Mouse (Mus musculus) C2C12 (cell line): ENCODE data around the gene Man1b1. TPM values are rescaled to one million over a fixed set of nuclear protein-coding genes. Genes with fewer than 3 reads are reported as not detected.

ENCODE experiments used
- H3K27me3 ChIP-seq: one replicate; pipeline ENCODE4 v1.6.1; 2011; ENCODE audit not compliant: control insufficient read depth, insufficient read depth, insufficient read length
- H3K36me3 ChIP-seq: one replicate; pipeline ENCODE4 v1.6.1; 2011; ENCODE audit not compliant: control insufficient read depth, insufficient read depth
- H3K4me3 ChIP-seq: one replicate; pipeline ENCODE4 v1.5.1; 2011; ENCODE audit warnings: mild to moderate bottlenecking, control low read depth; ENCODE audit not compliant: poor library complexity, insufficient read depth, severe bottlenecking
- H3K79me2 ChIP-seq: one replicate; pipeline ENCODE4 v1.6.1; 2011; ENCODE audit not compliant: control insufficient read depth, insufficient read depth
- H3K79me3 ChIP-seq: one replicate; pipeline ENCODE4 v1.6.1; 2011; ENCODE audit warnings: low read depth, control low read depth
- H3ac ChIP-seq: one replicate; pipeline ENCODE3; 2011; ENCODE audit warnings: low read depth; ENCODE audit not compliant: control insufficient read depth, insufficient read length
- CEBPB ChIP-seq: IDR thresholded peaks from one replicate; pipeline ENCODE4 v1.6.1; 2011; ENCODE audit warnings: low read depth, mild to moderate bottlenecking, control low read depth, moderate library complexity
- CTCF ChIP-seq: IDR thresholded peaks from one replicate; pipeline ENCODE4 v1.5.1; 2011; ENCODE audit not compliant: control insufficient read depth, insufficient read depth, insufficient read length
- FOSL1 ChIP-seq: IDR thresholded peaks from one replicate; pipeline ENCODE4 v1.8.0; 2011; ENCODE audit warnings: mild to moderate bottlenecking, low read length; ENCODE audit not compliant: poor library complexity, insufficient read depth, severe bottlenecking
- MAX ChIP-seq: IDR thresholded peaks from one replicate; pipeline ENCODE4 v1.6.1; 2011; ENCODE audit warnings: mild to moderate bottlenecking, control low read depth
- MYOD1 ChIP-seq: IDR thresholded peaks from one replicate; pipeline ENCODE4 v1.6.1; 2011; ENCODE audit warnings: low read depth; ENCODE audit not compliant: control insufficient read depth, insufficient read length
- MYOG ChIP-seq: IDR thresholded peaks from one replicate; pipeline ENCODE4 v1.6.1; 2011; ENCODE audit not compliant: control insufficient read depth, insufficient read length; ENCODE audit errors: extremely low read depth
- USF1 ChIP-seq: IDR thresholded peaks from one replicate; pipeline ENCODE4 v1.6.1; 2011; ENCODE audit warnings: low read depth, mild to moderate bottlenecking, control low read depth, moderate library complexity
- polyA plus RNA-seq: library from polyadenylated mRNA; unstranded; fragments of >200 nt; fragmentation: generic; extraction: Trizol; gene quantifications from one replicate; pipeline ENCODE4 v1.2.1, GENCODE M21; 2012; ENCODE audit warnings: missing spikeins

Gene Man1b1
- polyA plus RNA-seq, 1 experiment: 38.0 TPM

DNA sequence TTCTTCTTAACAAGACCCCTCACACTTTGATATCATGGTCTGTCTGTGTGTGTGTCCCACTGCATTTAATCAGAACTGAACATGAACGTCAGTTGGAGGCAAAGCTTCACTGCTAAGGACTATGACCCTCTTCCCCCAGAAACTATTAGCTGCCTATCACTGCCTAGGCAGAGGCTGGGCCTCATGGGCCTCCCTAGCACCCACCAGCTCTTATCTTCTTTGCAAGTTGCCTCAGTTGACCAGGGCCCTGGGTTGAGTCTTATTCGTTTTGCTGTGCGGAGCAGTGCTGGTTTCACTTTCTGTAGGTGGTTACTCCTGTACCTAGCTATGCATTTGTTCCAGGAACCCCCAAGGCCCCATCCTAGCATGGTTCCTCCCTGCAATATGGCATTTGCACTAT, 37.9 kb downstream of the Man1b1 start:
- no peaks in the 10 kb centered on the region for H3K27me3 ChIP-seq
- no peak overlapping the region for H3K4me3 ChIP-seq
- no peak overlapping the region for H3ac ChIP-seq
- TF ChIP-seq CEBPB (no peak), MAX (no peak), MYOD1 (no peak), FOSL1 (no peak), CTCF (no peak), MYOG (no peak)
- H3K36me3 ChIP-seq: no peaks in the 10 kb centered on the region
- H3K79me2 ChIP-seq: peaks cover 23% of the 10 kb centered on the region
- peaks cover 3% of the 10 kb centered on the region for H3K79me3 ChIP-seq

GRCm38 (mm10) chr2:25371764-25372643, 39.9 kb downstream of the Man1b1 start, which contains the start of gene Sapcd2:
Gene Sapcd2, plus strand, starts transcription at chr2:25372321.
- Histone ChIP-seq H3K36me3 (peaks cover 15% of the 10 kb centered on the region), H3K79me3 (peaks cover 3% of the 10 kb centered on the region), H3ac (peak within 1 kb of the TSS; percentile 75), H3K27me3 (no peaks in the 10 kb centered on the region), H3K79me2 (peaks cover 22% of the 10 kb centered on the region), H3K4me3 (peak within 1 kb of the TSS; percentile 79)
- TF ChIP-seq CEBPB (no peak), CTCF (no peak), MAX (no peak), MYOG (no peak), USF1 (no peak), FOSL1 (no peak), MYOD1 (no peak)

- Histone ChIP-seq H3K79me3 (peaks cover 3% of the 10 kb centered on the region), H3K36me3 (peaks cover 21% of the 10 kb centered on the region), H3K79me2 (peaks cover 22% of the 10 kb centered on the region), H3ac (peak overlapping the region; percentile 75), H3K4me3 (peak overlapping the region; percentile 79), H3K27me3 (no peaks in the 10 kb centered on the region)
- no peak for TF ChIP-seq FOSL1
- no peak for TF ChIP-seq MYOD1
- no peak for TF ChIP-seq CTCF
- TF ChIP-seq MYOG: no peak
- no peak for TF ChIP-seq MAX
- TF ChIP-seq USF1: no peak
- no peak for TF ChIP-seq CEBPB
These were observed 40.7 kb downstream of the Man1b1 start for GRCm38 (mm10) chr2:25372644-25373391.

GRCm38 (mm10) chr2:25373431-25373830, 41.3 kb downstream of the Man1b1 start:
- Histone ChIP-seq H3K36me3 (peaks cover 27% of the 10 kb centered on the region), H3ac (peak overlapping the region; percentile 75), H3K79me2 (peaks cover 22% of the 10 kb centered on the region), H3K79me3 (peaks cover 3% of the 10 kb centered on the region), H3K4me3 (peak overlapping the region; percentile 79), H3K27me3 (no peaks in the 10 kb centered on the region)
- no peak for TF ChIP-seq CEBPB
- TF ChIP-seq MAX: no peak
- TF ChIP-seq CTCF: no peak
- no peak for TF ChIP-seq USF1
- TF ChIP-seq MYOD1: no peak
- no peak for TF ChIP-seq FOSL1
- no peak for TF ChIP-seq MYOG

GRCm38 (mm10) chr2:25376589-25376988, 44.5 kb downstream of the Man1b1 start:
- no peaks in the 10 kb centered on the region for H3K27me3 ChIP-seq
- peaks cover 22% of the 10 kb centered on the region for H3K79me2 ChIP-seq
- peaks cover 30% of the 10 kb centered on the region for H3K36me3 ChIP-seq
- H3K79me3 ChIP-seq: peaks cover 3% of the 10 kb centered on the region
- no peak overlapping the region for H3ac ChIP-seq
- TF ChIP-seq MAX (no peak), CTCF (peak; percentile 40), USF1 (no peak), FOSL1 (no peak)
- no peak overlapping the region for H3K4me3 ChIP-seq

- Histone ChIP-seq H3ac (no peak overlapping the region), H3K79me2 (no peaks in the 10 kb centered on the region), H3K36me3 (no peaks in the 10 kb centered on the region), H3K4me3 (no peak overlapping the region), H3K27me3 (peaks cover 14% of the 10 kb centered on the region), H3K79me3 (no peaks in the 10 kb centered on the region)
- no peak for TF ChIP-seq MYOG
- no peak for TF ChIP-seq FOSL1
- TF ChIP-seq MYOD1: no peak
- no peak for TF ChIP-seq CEBPB
- TF ChIP-seq USF1: no peak
- TF ChIP-seq CTCF: no peak
- TF ChIP-seq MAX: no peak
These were observed 52.4 kb downstream of the Man1b1 start for GRCm38 (mm10) chr2:25384492-25384891.
